Mouse (Mus musculus): ENCODE measurements around the gene Olfr427.

DNA sequence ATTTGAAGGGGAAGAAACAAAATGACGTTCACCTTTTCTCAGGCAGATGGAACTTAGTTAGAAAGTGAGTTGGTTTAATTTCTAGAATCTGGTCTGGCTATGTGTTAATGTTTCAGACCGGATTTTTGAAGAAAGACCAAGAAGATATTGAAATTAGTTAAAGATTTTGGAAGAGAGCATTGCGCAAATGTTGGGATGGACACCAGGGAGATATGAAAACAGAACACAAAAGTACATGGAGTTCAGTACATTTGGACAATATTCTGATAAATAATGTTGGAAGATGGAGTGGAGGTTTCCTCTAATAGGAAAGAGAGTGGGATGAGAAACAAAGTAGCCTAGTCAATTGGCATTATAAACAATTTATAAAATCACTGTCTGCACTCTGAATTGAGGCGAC is 45.2 kb upstream of the Olfr427 start:
- TF ChIP-seq CTCF (IDR thresholded peaks at IDR 0.05; ENCODE audit: borderline replicate concordance, insufficient read depth, low read depth, low read length) (no peak), POLR2A (IDR thresholded peaks at IDR 0.05; ENCODE audit: borderline replicate concordance, insufficient read depth, low read length) (no peak)

All from cerebellum, adult 2 months (tissue).